Mouse (Mus musculus) mature B cell (primary cell): Measurements from ENCODE around the gene Capn11.

ENCODE experiments used
- in situ Hi-C: fragments of 300-500 bp; cut with MboI; formaldehyde crosslinking; loops from 2 replicates; pipeline ENCODE4 v1.14.3; 2019

Gene Capn11

GRCm38 (mm10) chr17:45682843-45683242 is 23.7 kb upstream of the Capn11 start:
- in situ Hi-C loops: no loop called here

- in situ Hi-C loops: no loop called here
Measured at GRCm38 (mm10) chr17:45681588-45681987, 22.5 kb upstream of the Capn11 start.

GRCm38 (mm10) chr17:45680391-45680980 is 21.4 kb upstream of the Capn11 start:
- in situ Hi-C loops: no loop called here

- in situ Hi-C loops: no loop called here
Measured at GRCm38 (mm10) chr17:45678106-45678505, 19.0 kb upstream of the Capn11 start.

GRCm38 (mm10) chr17:45672598-45672997 is 13.5 kb upstream of the Capn11 start:
- in situ Hi-C loops: loop anchor here (5.0 kb wide), 1 partner anchor 45 kb away; no protein-coding TSS in a partner anchor

- in situ Hi-C loops: loop anchor here (5.0 kb wide), 1 partner anchor 45 kb away; no protein-coding TSS in a partner anchor
Measured at GRCm38 (mm10) chr17:45671821-45672220, 12.7 kb upstream of the Capn11 start.

GRCm38 (mm10) chr17:45667986-45668385 is 8.9 kb upstream of the Capn11 start:
- in situ Hi-C loops: no loop called here

GRCm38 (mm10) chr17:45667481-45667880 is 8.4 kb upstream of the Capn11 start:
- in situ Hi-C loops: no loop called here

GRCm38 (mm10) chr17:45666091-45666490 is 7.0 kb upstream of the Capn11 start:
- in situ Hi-C loops: no loop called here

GRCm38 (mm10) chr17:45664608-45665007 is 5.5 kb upstream of the Capn11 start:
- in situ Hi-C loops: no loop called here

GRCm38 (mm10) chr17:45663106-45663919 is 4.2 kb upstream of the Capn11 start:
- in situ Hi-C loops: no loop called here

GRCm38 (mm10) chr17:45655820-45656219 is 3.3 kb downstream of the Capn11 start:
- in situ Hi-C loops: no loop called here

- in situ Hi-C loops: no loop called here
Measured at GRCm38 (mm10) chr17:45653233-45653632, 5.9 kb downstream of the Capn11 start.

- in situ Hi-C loops: no loop called here
Measured at GRCm38 (mm10) chr17:45644185-45644584, 14.9 kb downstream of the Capn11 start.

- in situ Hi-C loops: no loop called here
Measured at GRCm38 (mm10) chr17:45642701-45643100, 16.4 kb downstream of the Capn11 start.

- in situ Hi-C loops: no loop called here
Measured at GRCm38 (mm10) chr17:45641981-45642380, 17.1 kb downstream of the Capn11 start.

GRCm38 (mm10) chr17:45638596-45639295 is 20.4 kb downstream of the Capn11 start:
- in situ Hi-C loops: no loop called here

- in situ Hi-C loops: no loop called here
Measured at GRCm38 (mm10) chr17:45634033-45634432, 25.1 kb downstream of the Capn11 start.

- in situ Hi-C loops: no loop called here
Measured at GRCm38 (mm10) chr17:45631940-45632339, 27.2 kb downstream of the Capn11 start.

GRCm38 (mm10) chr17:45630992-45631391 is 28.1 kb downstream of the Capn11 start:
- in situ Hi-C loops: no loop called here

- in situ Hi-C loops: loop anchor here (5.0 kb wide), 1 partner anchor 48 kb away; no protein-coding TSS in a partner anchor
Measured at GRCm38 (mm10) chr17:45629861-45630694, 29.0 kb downstream of the Capn11 start.
